Mouse (Mus musculus) bone marrow macrophage, adult 2 months (primary cell): ENCODE results near the gene Gm10260.

Source experiments
- CTCF ChIP-seq: IDR thresholded peaks from 2 replicates; pipeline ENCODE4 v1.5.1; 2012; ENCODE audit warnings: low read depth, mild to moderate bottlenecking, low read length, moderate library complexity
- POLR2A ChIP-seq: IDR thresholded peaks from 2 replicates; pipeline ENCODE4 v1.6.1; 2012; ENCODE audit warnings: mild to moderate bottlenecking, low read depth, low read length, borderline replicate concordance

GRCm38 (mm10) chr13:97793932-97794331 lies 33.5 kb upstream of the Gm10260 start:
- no peak for TF ChIP-seq CTCF
- TF ChIP-seq POLR2A = no peak
